Mouse (Mus musculus): ENCODE data around the gene Rdh16f2. TPM values are rescaled to one million over a fixed set of nuclear protein-coding genes. Genes with fewer than 3 reads are reported as not detected.

Gene Rdh16f2
- polyA plus RNA-seq, 1 experiment from 2014 or later, result not detected

- 75% methylated on average over 1 of the region's 1 CpGs for WGBS
- no peaks in the 10 kb centered on the region for H3K36me3 ChIP-seq
These were observed 16.6 kb upstream of the Rdh16f2 start, which contains the start of gene Rdh19 for GRCm38 (mm10) chr10:127849628-127850027. TSS of gene Rdh19 (plus strand) at chr10:127849928.

GRCm38 (mm10) chr10:127856376-127856775 lies 9.9 kb upstream of the Rdh16f2 start:
- Histone ChIP-seq H3K9ac (no peak overlapping the region), H3K4me2 (replicated peaks) (no peak overlapping the region), H3K27me3 (no peaks in the 10 kb centered on the region), H3K9me3 (replicated peaks) (no peaks in the 10 kb centered on the region), H3K36me3 (no peaks in the 10 kb centered on the region), H3K27ac (replicated peaks) (no peak overlapping the region), H3K4me3 (replicated peaks) (no peak overlapping the region), H3K4me1 (no peaks in the 10 kb centered on the region)
- ATAC-seq (ENCODE audit: insufficient number of reproducible peaks, low FRiP score, low TSS enrichment, low read depth), result no peak

More at GRCm38 (mm10) chr10:127849628-127850027, 16.6 kb upstream of the Rdh16f2 start, which contains the start of gene Rdh19:
- no peak within 1 kb of the TSS for H3K4me3 ChIP-seq (replicated peaks)
- no peaks in the 10 kb centered on the region for H3K27me3 ChIP-seq
- H3K9me3 ChIP-seq (replicated peaks), result no peaks in the 10 kb centered on the region
- no peak for ATAC-seq (ENCODE audit: insufficient number of reproducible peaks, low FRiP score, low TSS enrichment, low read depth)
- no peak within 1 kb of the TSS for H3K4me2 ChIP-seq (replicated peaks)
- H3K27ac ChIP-seq (replicated peaks), result no peak within 1 kb of the TSS
- no peak within 1 kb of the TSS for H3K9ac ChIP-seq
- no peaks in the 10 kb centered on the region for H3K4me1 ChIP-seq

- H3K9ac ChIP-seq, result no peak overlapping the region
- H3K36me3 ChIP-seq, result no peaks in the 10 kb centered on the region
- no peaks in the 10 kb centered on the region for H3K4me1 ChIP-seq
- no peak overlapping the region for H3K27ac ChIP-seq (replicated peaks)
- H3K27me3 ChIP-seq, result no peaks in the 10 kb centered on the region
- H3K4me2 ChIP-seq (replicated peaks), result no peak overlapping the region
- H3K4me3 ChIP-seq (replicated peaks), result no peak overlapping the region
- no peaks in the 10 kb centered on the region for H3K9me3 ChIP-seq (replicated peaks)
- ATAC-seq (ENCODE audit: insufficient number of reproducible peaks, low FRiP score, low TSS enrichment, low read depth), result no peak
These were observed 1.3 kb upstream of the Rdh16f2 start for GRCm38 (mm10) chr10:127864931-127865330.

- no peaks in the 10 kb centered on the region for H3K36me3 ChIP-seq
- no peak overlapping the region for H3K4me2 ChIP-seq (replicated peaks)
- no peaks in the 10 kb centered on the region for H3K4me1 ChIP-seq
- H3K9ac ChIP-seq, result no peak overlapping the region
- ATAC-seq (ENCODE audit: insufficient number of reproducible peaks, low FRiP score, low TSS enrichment, low read depth), result no peak
- H3K27me3 ChIP-seq, result no peaks in the 10 kb centered on the region
- H3K27ac ChIP-seq (replicated peaks), result no peak overlapping the region
- H3K4me3 ChIP-seq (replicated peaks), result no peak overlapping the region
- H3K9me3 ChIP-seq (replicated peaks), result no peaks in the 10 kb centered on the region
- WGBS, result 71% methylated on average over 4 of the region's 4 CpGs
These were observed 6.2 kb downstream of the Rdh16f2 start for GRCm38 (mm10) chr10:127872484-127872883.

- WGBS, result 50% methylated on average over 2 of the region's 2 CpGs
- ATAC-seq (ENCODE audit: insufficient number of reproducible peaks, low FRiP score, low TSS enrichment, low read depth), result no peak
- Histone ChIP-seq H3K4me3 (replicated peaks) (no peak overlapping the region), H3K36me3 (no peaks in the 10 kb centered on the region), H3K9ac (no peak overlapping the region), H3K4me1 (no peaks in the 10 kb centered on the region), H3K27ac (replicated peaks) (no peak overlapping the region), H3K9me3 (replicated peaks) (no peaks in the 10 kb centered on the region), H3K27me3 (no peaks in the 10 kb centered on the region), H3K4me2 (replicated peaks) (no peak overlapping the region)
These were observed 11.4 kb downstream of the Rdh16f2 start for GRCm38 (mm10) chr10:127877681-127878080.

- H3K36me3 ChIP-seq, result no peaks in the 10 kb centered on the region
- ATAC-seq (ENCODE audit: insufficient number of reproducible peaks, low FRiP score, low TSS enrichment, low read depth), result no peak
- no peaks in the 10 kb centered on the region for H3K4me1 ChIP-seq
- no peaks in the 10 kb centered on the region for H3K9me3 ChIP-seq (replicated peaks)
- WGBS, result 75% methylated on average over 3 of the region's 3 CpGs
- no peak overlapping the region for H3K4me2 ChIP-seq (replicated peaks)
- no peak overlapping the region for H3K9ac ChIP-seq
- no peak overlapping the region for H3K4me3 ChIP-seq (replicated peaks)
- no peak overlapping the region for H3K27ac ChIP-seq (replicated peaks)
- H3K27me3 ChIP-seq, result no peaks in the 10 kb centered on the region
These were observed 12.2 kb downstream of the Rdh16f2 start for GRCm38 (mm10) chr10:127878262-127879057.

- H3K4me3 ChIP-seq (replicated peaks), result no peak overlapping the region
- no peak overlapping the region for H3K4me2 ChIP-seq (replicated peaks)
- WGBS, result 75% methylated on average over 3 of the region's 3 CpGs
- no peak overlapping the region for H3K27ac ChIP-seq (replicated peaks)
- no peak; the same call in 1 of the 2 replicates for ATAC-seq (ENCODE audit: insufficient number of reproducible peaks, low FRiP score, low TSS enrichment, low read depth)
- no peaks in the 10 kb centered on the region for H3K4me1 ChIP-seq
- H3K36me3 ChIP-seq, result no peaks in the 10 kb centered on the region
- no peaks in the 10 kb centered on the region for H3K9me3 ChIP-seq (replicated peaks)
- H3K9ac ChIP-seq, result no peak overlapping the region
- no peaks in the 10 kb centered on the region for H3K27me3 ChIP-seq
These were observed 12.9 kb downstream of the Rdh16f2 start for GRCm38 (mm10) chr10:127879155-127879688.

GRCm38 (mm10) chr10:127881041-127881440 lies 14.8 kb downstream of the Rdh16f2 start:
- ATAC-seq (ENCODE audit: insufficient number of reproducible peaks, low FRiP score, low TSS enrichment, low read depth), result no peak
- H3K27me3 ChIP-seq, result no peaks in the 10 kb centered on the region

GRCm38 (mm10) chr10:127886551-127886950 lies 20.3 kb downstream of the Rdh16f2 start:
- Histone ChIP-seq H3K36me3 (no peaks in the 10 kb centered on the region), H3K4me2 (replicated peaks) (no peak overlapping the region), H3K4me1 (no peaks in the 10 kb centered on the region), H3K27ac (replicated peaks) (no peak overlapping the region), H3K9me3 (replicated peaks) (no peaks in the 10 kb centered on the region), H3K4me3 (replicated peaks) (no peak overlapping the region), H3K9ac (no peak overlapping the region), H3K27me3 (no peaks in the 10 kb centered on the region)
- ATAC-seq (ENCODE audit: insufficient number of reproducible peaks, low FRiP score, low TSS enrichment, low read depth), result no peak
- 80% methylated on average over 1 of the region's 1 CpGs for WGBS

More at GRCm38 (mm10) chr10:127881041-127881440, 14.8 kb downstream of the Rdh16f2 start:
- 79% methylated on average over 4 of the region's 4 CpGs for WGBS
- Histone ChIP-seq H3K9ac (no peak overlapping the region), H3K4me1 (no peaks in the 10 kb centered on the region), H3K4me3 (replicated peaks) (no peak overlapping the region), H3K4me2 (replicated peaks) (no peak overlapping the region), H3K9me3 (replicated peaks) (no peaks in the 10 kb centered on the region), H3K27ac (replicated peaks) (no peak overlapping the region), H3K36me3 (no peaks in the 10 kb centered on the region)

GRCm38 (mm10) chr10:127886971-127887370 lies 20.7 kb downstream of the Rdh16f2 start:
- Histone ChIP-seq H3K4me3 (replicated peaks) (no peak overlapping the region), H3K27ac (replicated peaks) (no peak overlapping the region), H3K27me3 (no peaks in the 10 kb centered on the region), H3K4me2 (replicated peaks) (no peak overlapping the region), H3K9ac (no peak overlapping the region), H3K36me3 (no peaks in the 10 kb centered on the region), H3K4me1 (no peaks in the 10 kb centered on the region), H3K9me3 (replicated peaks) (no peaks in the 10 kb centered on the region)
- 58% methylated on average over 4 of the region's 4 CpGs for WGBS
- ATAC-seq (ENCODE audit: insufficient number of reproducible peaks, low FRiP score, low TSS enrichment, low read depth), result no peak

- Histone ChIP-seq H3K4me2 (replicated peaks) (no peak within 1 kb of the TSS), H3K27me3 (no peaks in the 10 kb centered on the region)
- no peak for ATAC-seq (ENCODE audit: insufficient number of reproducible peaks, low FRiP score, low TSS enrichment, low read depth)
These were observed 22.3 kb downstream of the Rdh16f2 start, which contains the start of gene Rdh7 for GRCm38 (mm10) chr10:127888605-127889004. TSS of gene Rdh7 (minus strand) at chr10:127888817.

GRCm38 (mm10) chr10:127891481-127891880 lies 25.2 kb downstream of the Rdh16f2 start:
- 70% methylated on average over 1 of the region's 1 CpGs for WGBS
- H3K36me3 ChIP-seq, result no peaks in the 10 kb centered on the region
- H3K9ac ChIP-seq, result no peak overlapping the region
- H3K9me3 ChIP-seq (replicated peaks), result no peaks in the 10 kb centered on the region
- H3K4me1 ChIP-seq, result no peaks in the 10 kb centered on the region
- no peak for ATAC-seq (ENCODE audit: insufficient number of reproducible peaks, low FRiP score, low TSS enrichment, low read depth)
- no peaks in the 10 kb centered on the region for H3K27me3 ChIP-seq
- H3K4me3 ChIP-seq (replicated peaks), result no peak overlapping the region
- no peak overlapping the region for H3K27ac ChIP-seq (replicated peaks)
- no peak overlapping the region for H3K4me2 ChIP-seq (replicated peaks)

More at GRCm38 (mm10) chr10:127888605-127889004, 22.3 kb downstream of the Rdh16f2 start, which contains the start of gene Rdh7:
- Histone ChIP-seq H3K9me3 (replicated peaks) (no peaks in the 10 kb centered on the region), H3K36me3 (no peaks in the 10 kb centered on the region), H3K4me3 (replicated peaks) (no peak within 1 kb of the TSS), H3K9ac (no peak within 1 kb of the TSS), H3K4me1 (no peaks in the 10 kb centered on the region), H3K27ac (replicated peaks) (no peak within 1 kb of the TSS)

All from embryonic facial prominence, embryonic 15.5 days (tissue).